Mouse (Mus musculus): Measurements from ENCODE around the gene Srsf2. TPM values are rescaled to one million over a fixed set of nuclear protein-coding genes. Genes with fewer than 3 reads are reported as not detected.
A peak's percentile ranks its signal among the peaks of the same experiment; 100 is the strongest.
"Not testable (repeated sequence)": the region's sequence is repeated elsewhere in the genome, so short reads cannot be mapped to it uniquely, and the experiment has no call there.

Srsf2 gene
- polyA plus RNA-seq, 1 experiment from 2014 or later = 283 TPM

DNA sequence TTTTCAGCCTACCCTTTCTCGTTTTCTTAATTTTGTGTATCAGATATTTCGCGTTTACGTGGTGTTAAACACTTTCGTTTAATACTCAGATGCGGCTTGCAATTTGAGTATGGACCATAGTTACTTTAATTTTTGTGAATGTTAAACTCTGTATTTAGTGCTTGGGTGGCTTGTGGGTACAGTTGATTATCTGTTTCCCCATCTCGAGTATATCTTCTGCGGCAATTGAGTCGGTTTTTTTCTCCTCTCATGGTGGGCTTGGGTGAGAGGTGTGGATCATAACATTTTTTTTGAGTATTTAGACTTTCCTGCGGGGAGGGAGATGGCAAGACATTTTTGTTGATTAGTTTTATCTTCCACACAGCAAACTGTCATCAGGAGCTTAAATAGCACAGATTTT is 1.4 kb upstream of the Srsf2 start:
- CTCF ChIA-PET = no interaction called here
- TF ChIP-seq CTCF (IDR thresholded peaks at IDR 0.05) = no peak
- DNase-seq (ENCODE audit: low read depth, low spot score) (no peak), ATAC-seq (no peak)
- no peaks in the 10 kb centered on the region for H3K27me3 ChIP-seq
- in situ Hi-C loops (cut with MboI; ENCODE audit: low pct_unique_long_range_greater_than_20kb) = no loop called here
- POLR2A ChIA-PET = interaction anchor here (1.1 to 2.1 kb wide), 5 partner anchors 11 to 42 kb away, joined by 3 to 7 read pairs (median 5); no protein-coding TSS in a partner anchor

DNA sequence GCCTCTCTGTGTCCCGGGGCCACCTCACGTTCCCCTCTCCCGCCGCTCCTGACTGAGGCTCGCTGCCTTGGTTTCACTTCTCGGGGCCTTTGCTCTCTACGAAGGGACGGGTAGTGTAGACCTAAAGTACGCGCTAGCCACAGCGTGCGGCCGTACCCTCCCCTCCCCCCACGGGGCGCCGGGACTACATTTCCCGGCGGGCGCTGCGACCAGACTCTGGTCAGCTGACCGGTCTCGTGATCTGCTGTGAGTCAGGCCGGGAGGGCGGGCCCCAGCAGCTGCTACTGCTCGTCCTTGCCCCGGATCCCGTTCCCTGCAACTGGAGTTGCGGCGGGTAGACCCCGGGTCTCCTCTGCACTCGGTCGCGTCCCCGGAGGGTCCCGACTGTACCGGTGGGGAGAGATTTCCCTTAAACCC is 626 bp upstream of the Srsf2 start:
- POLR2A ChIA-PET = interaction anchor here (1.3 to 2.5 kb wide), 6 partner anchors 10 to 39 kb away, joined by 3 to 13 read pairs (median 6); partner anchors contain the start of genes Jmjd6 and Mettl23
- no peak for TF ChIP-seq CTCF (IDR thresholded peaks at IDR 0.05)
- in situ Hi-C loops (cut with MboI; ENCODE audit: low pct_unique_long_range_greater_than_20kb) = no loop called here
- CTCF ChIA-PET = no interaction called here
- DNase-seq (ENCODE audit: low read depth, low spot score) (peak; percentile 68), ATAC-seq (peak; percentile 66)
- H3K27me3 ChIP-seq = no peaks in the 10 kb centered on the region

DNA sequence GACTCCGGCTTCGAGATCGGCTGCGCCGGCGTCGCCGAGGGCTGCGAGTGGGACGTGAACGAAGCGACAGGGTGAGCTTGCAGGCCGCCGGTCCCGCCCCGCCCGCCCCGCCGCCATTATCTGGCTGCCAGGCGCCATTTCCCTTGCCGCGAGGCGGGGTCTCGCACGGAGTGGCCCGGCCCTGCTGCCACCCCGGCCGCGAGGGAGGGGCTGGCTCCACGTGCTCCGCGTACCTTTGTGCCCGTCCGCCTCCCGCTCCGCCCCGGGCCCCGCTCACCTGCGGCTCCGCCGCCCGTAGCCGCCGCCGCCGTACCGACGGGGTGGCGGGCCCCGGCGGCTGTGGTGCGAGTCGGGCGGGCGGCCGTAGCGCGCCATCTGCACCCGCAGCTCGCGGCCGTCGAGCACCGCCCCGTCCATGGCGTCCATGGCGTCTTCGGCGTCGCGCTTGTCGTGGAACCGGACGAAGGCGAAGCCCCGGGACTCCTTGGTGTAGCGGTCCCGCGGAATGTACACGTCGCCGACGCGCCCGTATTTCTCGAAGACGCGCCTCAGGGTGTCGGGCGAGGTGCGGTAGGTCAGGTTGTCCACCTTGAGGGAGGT is 503 bp downstream of the Srsf2 start, which contains the start of gene Mfsd11:
Mfsd11 (plus strand) TSS at position 150 of the 600 bp plus-strand sequence.
- ATAC-seq = peak; percentile 38
- no peak for DNase-seq (ENCODE audit: low read depth, low spot score)

DNA sequence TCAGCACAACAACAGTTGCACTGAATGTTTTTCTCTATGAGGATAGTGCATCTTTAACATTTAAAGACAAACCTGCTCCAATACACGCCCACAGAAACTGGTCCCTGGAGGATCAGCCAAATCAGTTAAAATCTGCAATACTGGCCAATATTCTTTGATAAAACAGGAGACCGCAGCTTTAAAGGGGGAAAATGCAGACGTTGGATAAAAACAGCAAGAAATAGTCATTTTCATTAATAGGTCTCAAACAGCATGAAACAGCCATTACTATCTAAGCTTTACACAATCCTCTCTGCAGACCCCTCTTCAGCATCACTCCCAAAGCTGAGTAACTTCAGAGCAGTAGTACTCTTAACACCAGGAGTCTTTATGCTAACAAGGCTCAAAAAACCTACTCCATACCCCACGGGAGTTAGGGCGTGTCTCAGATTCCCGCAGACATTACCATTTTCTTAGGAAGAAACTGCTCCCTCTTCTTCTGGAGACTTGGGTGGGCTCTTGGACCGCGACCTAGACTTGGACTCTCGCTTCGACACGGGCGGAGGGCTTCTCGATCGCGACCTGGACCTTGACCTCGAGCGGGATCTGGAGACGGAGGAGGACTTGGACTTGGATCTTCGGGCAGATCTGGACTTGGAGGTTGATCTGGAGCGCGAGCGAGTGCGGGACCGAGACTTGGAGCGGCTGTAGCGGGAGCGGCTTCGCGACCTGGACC is 1.2 kb downstream of the Srsf2 start:
- CTCF ChIA-PET = no interaction called here

More for the DNA sequence above, 503 bp downstream of the Srsf2 start, which contains the start of gene Mfsd11:
- CTCF ChIA-PET = no interaction called here
- in situ Hi-C loops (cut with MboI; ENCODE audit: low pct_unique_long_range_greater_than_20kb) = no loop called here
- no peaks in the 10 kb centered on the region for H3K27me3 ChIP-seq
- no peak for TF ChIP-seq CTCF (IDR thresholded peaks at IDR 0.05)
- POLR2A ChIA-PET = interaction anchor here (0.8 to 2.5 kb wide), 5 partner anchors 9 to 42 kb away, joined by 3 to 13 read pairs (median 4); partner anchors contain the start of genes Jmjd6 and Mettl23

DNA sequence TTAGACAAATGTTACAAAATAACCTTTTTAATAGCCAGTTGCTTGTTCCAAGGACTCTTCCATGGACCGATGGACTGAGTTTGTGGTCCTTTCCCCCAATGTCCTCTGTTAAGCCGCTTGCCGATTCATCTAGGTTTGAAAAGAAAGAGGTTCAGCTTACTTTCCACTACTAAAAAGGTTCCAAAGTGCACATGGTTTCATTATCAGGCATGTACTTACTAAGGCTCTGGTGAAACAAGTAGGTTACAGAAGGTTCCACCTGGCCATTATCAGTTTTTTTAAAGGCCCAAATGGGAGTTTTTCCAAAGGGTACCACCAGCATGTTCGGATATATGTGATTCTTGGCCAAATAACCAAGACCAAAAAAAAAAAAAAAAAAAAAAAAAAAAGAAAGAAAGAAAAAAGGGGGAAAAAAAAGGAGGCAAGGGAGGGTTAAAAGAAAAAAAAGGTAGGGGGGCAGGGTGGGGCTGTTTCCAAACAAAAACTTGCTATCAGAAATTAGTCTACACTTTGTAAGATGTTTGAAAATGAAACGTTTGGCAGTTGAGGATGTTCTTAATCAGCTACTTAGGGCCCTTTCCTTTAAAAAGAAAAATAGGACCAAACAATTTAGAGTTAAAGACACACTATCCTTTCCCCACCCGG is 1.9 kb downstream of the Srsf2 start:
- ChIA-PET CTCF (no interaction called here), POLR2A (interaction anchor here (0.7 to 2.5 kb wide), 4 partner anchors 8 to 269 kb away, joined by 3 to 13 read pairs (median 7); partner anchors contain the start of genes Jmjd6 and Mettl23)
- in situ Hi-C loops (cut with MboI; ENCODE audit: low pct_unique_long_range_greater_than_20kb) = no loop called here
- no peak for ATAC-seq
- TF ChIP-seq CTCF (IDR thresholded peaks at IDR 0.05) = no peak
- no peak for DNase-seq (ENCODE audit: low read depth, low spot score)
- no peaks in the 10 kb centered on the region for H3K27me3 ChIP-seq

More for the DNA sequence above, 1.2 kb downstream of the Srsf2 start:
- POLR2A ChIA-PET = interaction anchor here (0.7 to 2.5 kb wide), 3 partner anchors 9 to 268 kb away, joined by 3 to 13 read pairs (median 4); partner anchors contain the start of genes Jmjd6 and Mettl23
- TF ChIP-seq CTCF (IDR thresholded peaks at IDR 0.05) = no peak
- in situ Hi-C loops (cut with MboI; ENCODE audit: low pct_unique_long_range_greater_than_20kb) = no loop called here
- ATAC-seq (no peak), DNase-seq (ENCODE audit: low read depth, low spot score) (no peak)
- H3K27me3 ChIP-seq = no peaks in the 10 kb centered on the region

DNA sequence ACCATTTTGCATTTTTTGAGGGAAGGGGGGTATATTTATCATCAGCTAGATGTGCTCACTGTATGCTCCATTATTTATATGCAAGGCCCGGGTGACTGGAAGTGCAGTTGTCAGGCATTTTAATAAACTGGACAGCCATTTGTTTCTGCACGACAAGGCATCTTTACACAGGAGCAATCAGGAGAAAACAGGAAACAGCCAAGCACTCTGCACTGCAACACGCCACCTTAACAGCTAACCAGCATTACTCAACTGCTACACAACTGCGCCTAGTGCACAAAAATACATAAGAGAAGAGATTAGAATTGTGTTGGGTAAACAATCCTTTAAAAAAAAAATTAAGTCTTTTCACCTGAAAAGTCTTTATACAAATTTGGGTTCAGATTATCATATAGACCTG is 2.8 kb downstream of the Srsf2 start:
- no peaks in the 10 kb centered on the region for H3K27me3 ChIP-seq
- DNase-seq (ENCODE audit: low read depth, low spot score) (no peak), ATAC-seq (no peak)
- TF ChIP-seq CTCF (IDR thresholded peaks at IDR 0.05) = no peak
- ChIA-PET POLR2A (no interaction called here), CTCF (no interaction called here)
- in situ Hi-C loops (cut with MboI; ENCODE audit: low pct_unique_long_range_greater_than_20kb) = no loop called here

DNA sequence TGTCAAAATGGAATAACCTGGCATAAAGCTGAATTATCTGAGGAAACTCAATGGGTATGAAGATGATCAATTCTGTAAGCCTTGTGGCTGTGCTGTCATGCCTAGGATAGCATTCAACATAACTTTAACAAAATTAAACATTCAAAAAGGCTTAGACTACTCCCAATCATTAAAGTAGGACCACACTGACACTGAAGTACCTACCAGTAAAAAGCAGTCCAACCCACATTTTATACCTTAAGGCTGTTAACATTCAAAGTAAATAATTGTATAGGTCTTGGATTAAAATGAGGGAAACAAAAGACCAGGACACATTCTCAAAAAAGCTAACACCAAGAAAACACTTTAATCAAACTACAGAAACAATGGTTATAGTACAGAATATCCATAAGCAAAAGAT is 3.3 kb downstream of the Srsf2 start:
- no peaks in the 10 kb centered on the region for H3K27me3 ChIP-seq
- DNase-seq (ENCODE audit: low read depth, low spot score) (no peak), ATAC-seq (no peak)
- in situ Hi-C loops (cut with MboI; ENCODE audit: low pct_unique_long_range_greater_than_20kb) = no loop called here
- TF ChIP-seq CTCF (IDR thresholded peaks at IDR 0.05) = no peak
- ChIA-PET POLR2A (no interaction called here), CTCF (no interaction called here)

DNA sequence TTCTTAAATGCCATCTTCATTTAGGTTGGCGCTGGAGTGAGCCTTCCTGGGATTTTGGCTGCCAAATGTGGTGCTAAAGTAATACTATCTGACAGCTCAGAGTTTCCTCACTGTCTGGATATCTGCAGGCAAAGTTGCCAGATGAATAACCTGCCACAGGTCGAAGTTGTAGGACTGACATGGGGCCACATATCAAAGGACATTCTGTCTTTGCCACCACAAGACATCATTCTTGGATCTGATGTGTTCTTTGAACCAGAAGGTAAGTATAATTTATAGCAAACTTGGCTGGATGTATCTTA is 4.1 kb downstream of the Srsf2 start:
- ATAC-seq; DNase-seq (ENCODE audit: low read depth, low spot score); CTCF ChIA-PET; H3K27me3 ChIP-seq; in situ Hi-C loops (cut with MboI; ENCODE audit: low pct_unique_long_range_greater_than_20kb): not testable (repeated sequence)
- POLR2A ChIA-PET = interaction anchor here (0.9 kb wide), 1 partner anchor 10 kb away, joined by 3 read pairs; no protein-coding TSS in a partner anchor

DNA sequence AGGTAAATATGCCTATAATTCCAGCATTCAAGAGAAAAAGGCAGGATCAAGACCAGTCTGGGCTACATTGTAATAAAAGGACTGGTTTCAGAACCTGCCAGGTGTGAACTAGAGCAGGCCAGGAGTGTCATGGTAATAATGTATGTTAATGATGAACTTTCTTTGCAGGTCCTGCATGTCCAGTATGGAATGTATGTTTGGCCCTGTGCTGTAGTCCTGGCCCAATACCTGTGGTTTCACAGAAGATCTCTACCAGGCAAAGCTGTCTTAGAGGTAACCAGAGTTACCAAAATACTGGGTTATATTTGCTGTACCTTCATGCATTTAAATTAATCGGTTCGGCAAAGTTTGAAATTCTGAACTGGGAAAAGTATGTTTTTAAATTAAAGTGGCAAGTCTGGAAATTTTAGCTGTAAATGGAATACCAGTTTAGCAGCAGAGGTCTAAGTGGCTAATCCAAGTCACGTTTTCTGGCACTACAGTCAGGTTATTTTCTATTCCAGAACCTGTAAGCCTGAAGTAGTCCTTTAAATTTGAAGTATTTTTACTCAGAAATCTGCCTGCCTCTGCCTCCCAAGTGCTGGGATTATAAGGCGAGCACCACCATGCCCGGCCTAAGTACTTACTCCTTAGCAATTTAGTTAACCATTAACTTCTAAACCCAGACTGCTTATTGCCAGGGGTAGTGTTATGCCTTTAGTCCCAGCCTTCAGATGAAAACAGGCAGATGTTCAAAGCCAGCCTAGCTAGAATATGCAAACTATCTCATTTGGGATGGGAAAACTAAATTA is 4.6 kb downstream of the Srsf2 start:
- TF ChIP-seq CTCF (IDR thresholded peaks at IDR 0.05) = no peak
- no peaks in the 10 kb centered on the region for H3K27me3 ChIP-seq
- in situ Hi-C loops (cut with MboI; ENCODE audit: low pct_unique_long_range_greater_than_20kb) = no loop called here
- ChIA-PET POLR2A (interaction anchor here (0.9 kb wide), 1 partner anchor 9 kb away, joined by 3 read pairs; no protein-coding TSS in a partner anchor), CTCF (interaction anchor here (1.2 kb wide), 1 partner anchor 219 kb away, joined by 3 read pairs; no protein-coding TSS in a partner anchor)
- no peak for DNase-seq (ENCODE audit: low read depth, low spot score)
- ATAC-seq = no peak
